Mouse (Mus musculus) ES-Bruce4 (cell line): Measurements from ENCODE around the gene Hist1h2bg. TPM values are rescaled to one million over a fixed set of nuclear protein-coding genes. Genes with fewer than 3 reads are reported as not detected.
A peak's percentile ranks its signal among the peaks of the same experiment; 100 is the strongest.
"Not testable (repeated sequence)": the region's sequence is repeated elsewhere in the genome, so short reads cannot be mapped to it uniquely, and the experiment has no call there.

Source experiments
- H3K27ac ChIP-seq: 2 replicates; pipeline ENCODE4 v1.5.1; 2012; ENCODE audit warnings: low read length, inconsistent platforms; ENCODE audit not compliant: insufficient read depth
- H3K27me3 ChIP-seq: 2 replicates; pipeline ENCODE4 v1.6.1; 2012; ENCODE audit warnings: mild to moderate bottlenecking, low read length, inconsistent platforms; ENCODE audit not compliant: control insufficient read depth, poor library complexity, insufficient read depth, severe bottlenecking
- H3K36me3 ChIP-seq: 2 replicates; pipeline ENCODE4 v1.6.1; 2012; ENCODE audit warnings: inconsistent platforms, mild to moderate bottlenecking, low read length, moderate library complexity; ENCODE audit not compliant: control insufficient read depth, poor library complexity, insufficient read depth, severe bottlenecking
- H3K4me1 ChIP-seq: one replicate; pipeline ENCODE4 v1.8.1; 2011; ENCODE audit warnings: low read length; ENCODE audit not compliant: control insufficient read depth, insufficient read depth
- H3K4me3 ChIP-seq: 2 replicates; pipeline ENCODE4 v1.5.1; 2011; ENCODE audit warnings: low read depth, mild to moderate bottlenecking, low read length
- H3K9ac ChIP-seq: 2 replicates; pipeline ENCODE4 v1.6.1; 2012; ENCODE audit warnings: low read depth, mild to moderate bottlenecking, inconsistent platforms; ENCODE audit not compliant: poor library complexity, severe bottlenecking
- H3K9me3 ChIP-seq: replicated peaks from 2 replicates; pipeline ENCODE4 v1.6.1; 2012; ENCODE audit warnings: mild to moderate bottlenecking, low read length, inconsistent platforms; ENCODE audit not compliant: control insufficient read depth, poor library complexity, insufficient read depth, severe bottlenecking
- CTCF ChIP-seq: IDR thresholded peaks from one replicate; pipeline ENCODE4 v1.8.1; 2011; ENCODE audit warnings: low read depth, low read length
- EP300 ChIP-seq: IDR thresholded peaks from 2 replicates; pipeline ENCODE4 v1.6.1; 2011; ENCODE audit warnings: low read depth, low read length; ENCODE audit not compliant: insufficient read depth
- POLR2A ChIP-seq: IDR thresholded peaks from one replicate; pipeline ENCODE4 v1.8.1; 2011; ENCODE audit warnings: low read length; ENCODE audit not compliant: insufficient read depth
- polyA plus RNA-seq: library from polyadenylated mRNA; stranded (reverse); fragments of >200 nt; gene quantifications from 2 replicates; pipeline ENCODE4 v1.2.4, GENCODE M21; 2011; ENCODE audit warnings: low read depth; ENCODE audit not compliant: missing spikeins, insufficient read depth, insufficient read length

The Hist1h2bg gene
- polyA plus RNA-seq, 1 experiment, result 13.4 TPM

- not testable (repeated sequence) for H3K36me3 ChIP-seq, H3K9me3 ChIP-seq, H3K4me1 ChIP-seq, H3K27me3 ChIP-seq
- peak; percentile 91 for TF ChIP-seq POLR2A
- peak overlapping the region; percentile 96 for H3K27ac ChIP-seq
- H3K4me3 ChIP-seq, result peak overlapping the region; percentile 59
- peak overlapping the region; percentile 82 for H3K9ac ChIP-seq
Observed at GRCm38 (mm10) chr13:23574546-23575170, 3.5 kb downstream of the Hist1h2bg start.

GRCm38 (mm10) chr13:23575271-23575851 lies 4.2 kb downstream of the Hist1h2bg start, which contains the start of gene Hist1h3d:
Hist1h3d (plus strand) TSS chr13:23575763.
- Histone ChIP-seq H3K27ac (peak within 1 kb of the TSS; percentile 96), H3K9me3 (no peaks in the 10 kb centered on the region), H3K4me1 (no peaks in the 10 kb centered on the region), H3K36me3 (no peaks in the 10 kb centered on the region), H3K4me3 (peak within 1 kb of the TSS; percentile 85), H3K9ac (peak within 1 kb of the TSS; percentile 82), H3K27me3 (no peaks in the 10 kb centered on the region)
- TF ChIP-seq POLR2A (no peak), CTCF (no peak), EP300 (no peak)

- Histone ChIP-seq H3K4me3 (peak overlapping the region; percentile 85), H3K27ac (peak overlapping the region; percentile 58; the same call in 1 of the 2 replicates), H3K9ac (peak overlapping the region; percentile 79)
- not testable (repeated sequence) for H3K27me3 ChIP-seq, H3K36me3 ChIP-seq, H3K4me1 ChIP-seq, H3K9me3 ChIP-seq
- peak; percentile 81 for TF ChIP-seq POLR2A
Observed at GRCm38 (mm10) chr13:23575864-23576313, 4.7 kb downstream of the Hist1h2bg start.

- Histone ChIP-seq H3K27ac (peak overlapping the region; percentile 93), H3K9ac (peak overlapping the region; percentile 79), H3K36me3 (no peaks in the 10 kb centered on the region), H3K4me1 (no peaks in the 10 kb centered on the region), H3K9me3 (no peaks in the 10 kb centered on the region), H3K27me3 (no peaks in the 10 kb centered on the region), H3K4me3 (peak overlapping the region; percentile 72)
- no peak for TF ChIP-seq POLR2A
- no peak for TF ChIP-seq EP300
- no peak for TF ChIP-seq CTCF
Observed at GRCm38 (mm10) chr13:23576351-23576881, 5.2 kb downstream of the Hist1h2bg start.

GRCm38 (mm10) chr13:23576906-23577639 lies 5.9 kb downstream of the Hist1h2bg start:
- TF ChIP-seq POLR2A, result no peak
- no peak for TF ChIP-seq EP300
- Histone ChIP-seq H3K36me3 (no peaks in the 10 kb centered on the region), H3K9ac (peak overlapping the region; percentile 79), H3K27ac (peak overlapping the region; percentile 93), H3K9me3 (no peaks in the 10 kb centered on the region), H3K4me3 (peak overlapping the region; percentile 72; the same call in 1 of the 2 replicates), H3K27me3 (no peaks in the 10 kb centered on the region), H3K4me1 (no peaks in the 10 kb centered on the region)

GRCm38 (mm10) chr13:23577835-23578234 lies 6.6 kb downstream of the Hist1h2bg start:
- TF ChIP-seq POLR2A (no peak), EP300 (no peak), CTCF (no peak)
- Histone ChIP-seq H3K36me3 (no peaks in the 10 kb centered on the region), H3K9me3 (no peaks in the 10 kb centered on the region), H3K4me1 (no peaks in the 10 kb centered on the region), H3K4me3 (no peak overlapping the region), H3K27me3 (no peaks in the 10 kb centered on the region), H3K27ac (no peak overlapping the region), H3K9ac (no peak overlapping the region)
